Mouse (Mus musculus) gastrocnemius, postnatal 14 days (tissue): ENCODE measurements around the gene Gm20518. TPM values are rescaled to one million over a fixed set of nuclear protein-coding genes. Genes with fewer than 3 reads are reported as not detected.
A peak's percentile ranks its signal among the peaks of the same experiment; 100 is the strongest.

Experiments used
- DNase-seq: peaks from one replicate; pipeline ENCODE4 v3.0.0; 2021; ENCODE audit warnings: mixed read lengths
- intact Hi-C: fragments of 180-260 bp; cut with DNase I; formaldehyde crosslinking; loops from one replicate; pipeline ENCODE4 v1.15.1; 2025; ENCODE audit warnings: low total_unique reads
- total RNA-seq, 2 experiments: library from RNA; stranded (reverse); gene quantifications; 2 replicates each; pipeline ENCODE4 v1.2.3; 2021

The Gm20518 gene
- total RNA-seq, 2 experiments from 2014 or later = 0.16 to 0.29 TPM

GRCm38 (mm10) chr16:17815411-17816402 is 75.8 kb downstream of the Gm20518 start:
- peak; percentile 63 for DNase-seq
- intact Hi-C loops = loop anchor here (5.0 kb wide), 1 partner anchor 33 kb away; no protein-coding TSS in a partner anchor

DNA sequence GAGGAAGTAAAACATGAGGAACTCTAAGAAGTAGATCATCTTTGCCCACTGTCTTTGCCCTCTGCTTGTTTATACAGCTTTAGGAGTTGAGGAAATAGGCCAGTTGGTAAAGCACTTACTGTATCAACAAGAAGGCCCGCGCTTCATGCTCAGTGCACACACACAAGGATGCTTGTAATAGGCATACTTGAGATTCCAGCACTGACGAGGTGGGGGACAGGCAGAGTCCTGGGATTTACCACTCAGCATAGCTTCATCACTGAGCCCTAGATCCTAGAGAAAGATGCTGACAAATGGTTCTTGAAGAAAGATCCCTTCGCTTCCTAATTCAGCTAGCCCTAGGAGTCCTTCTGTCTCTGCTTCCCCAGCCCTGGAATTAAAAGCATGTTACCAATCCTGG is 78.3 kb downstream of the Gm20518 start:
- DNase-seq = no peak
- intact Hi-C loops = loop anchor here (5.0 kb wide), 1 partner anchor 66 kb away; no protein-coding TSS in a partner anchor

DNA sequence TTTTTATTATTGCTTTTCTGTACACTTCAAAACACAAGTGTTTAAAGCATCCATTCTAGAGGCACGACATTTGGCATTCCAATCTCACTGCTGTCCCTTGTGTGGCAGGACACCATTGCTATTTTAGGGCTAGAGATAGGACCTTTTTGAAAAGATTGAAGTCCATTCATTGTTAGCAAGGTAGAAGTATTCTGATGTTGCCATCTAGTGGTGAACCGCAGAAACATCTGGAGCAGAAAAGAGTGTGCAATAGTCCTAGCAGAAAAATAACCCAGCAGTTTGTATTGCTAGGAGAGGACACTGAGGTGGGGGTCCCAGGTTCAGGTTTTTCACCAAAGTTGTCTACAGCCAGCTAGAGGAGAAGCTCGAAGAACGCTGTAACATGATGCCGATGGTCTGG is 79.4 kb downstream of the Gm20518 start:
- no peak for DNase-seq
- intact Hi-C loops = loop anchor here (5.0 kb wide), 1 partner anchor 65 kb away; no protein-coding TSS in a partner anchor

DNA sequence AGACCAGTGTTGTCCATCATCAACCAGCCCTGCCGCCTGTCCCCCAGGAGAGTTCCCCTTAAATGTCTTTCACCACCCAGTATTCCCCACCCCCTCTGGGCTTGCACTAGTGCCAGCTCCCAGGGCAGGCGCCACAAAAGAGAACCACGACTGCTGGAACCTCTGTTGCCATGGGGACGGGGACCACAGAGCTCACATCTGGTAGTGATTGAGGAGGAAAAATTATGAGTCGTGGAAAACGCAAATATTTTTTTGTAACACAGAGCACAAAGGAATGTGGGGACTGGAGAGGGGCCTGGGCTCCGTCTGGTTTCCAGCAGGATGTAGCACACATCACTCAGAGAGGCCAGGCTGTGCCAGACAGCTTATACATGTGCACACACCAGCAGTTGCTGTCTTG is 81.8 kb downstream of the Gm20518 start:
- peak; percentile 84 for DNase-seq
- intact Hi-C loops = loop anchor here (5.0 kb wide), 1 partner anchor 62 kb away; no protein-coding TSS in a partner anchor

GRCm38 (mm10) chr16:17809125-17809524 is 82.3 kb downstream of the Gm20518 start:
- intact Hi-C loops = no loop called here
- no peak for DNase-seq

DNA sequence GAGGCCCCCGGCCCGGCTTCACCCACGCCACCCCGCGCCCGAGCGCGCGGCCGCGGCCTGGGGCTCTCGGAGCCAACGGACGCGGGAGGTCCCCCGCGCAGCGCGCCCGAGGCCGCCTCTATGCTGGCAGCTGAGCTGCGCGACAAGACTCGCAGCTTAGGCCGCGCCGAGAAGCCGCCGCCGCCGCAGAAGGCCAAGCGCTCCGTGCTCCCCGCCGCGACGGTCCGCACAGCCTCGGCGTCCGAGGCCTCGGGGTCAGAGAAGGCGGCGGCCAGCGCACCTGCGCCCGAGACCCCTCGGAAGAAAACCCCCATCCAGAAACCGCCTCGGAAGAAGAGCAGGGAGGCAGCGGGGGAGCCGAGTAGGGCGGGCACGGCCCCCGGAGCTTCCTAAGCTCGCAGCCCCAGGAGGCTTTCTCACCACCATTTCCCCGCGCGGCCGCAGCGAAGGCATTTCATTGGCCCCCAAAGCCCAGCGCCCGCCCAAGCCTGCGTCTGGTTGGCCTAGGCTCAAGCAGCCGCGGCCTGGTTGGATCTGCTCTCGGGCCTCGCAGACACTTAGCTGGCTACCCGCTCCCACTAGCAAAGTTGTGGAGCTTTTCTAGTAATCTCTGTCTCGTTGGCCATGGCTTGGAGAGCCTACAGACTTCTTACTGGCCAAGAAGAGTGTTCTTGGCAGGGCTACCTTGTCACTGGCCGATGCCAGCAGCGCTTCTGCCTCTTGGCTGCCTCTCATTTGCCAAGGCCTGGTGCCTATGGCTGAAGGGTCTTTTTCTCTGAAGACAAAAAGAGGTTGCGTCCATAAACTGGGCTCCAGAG is 84.1 kb downstream of the Gm20518 start:
- peak; percentile 90 for DNase-seq
- intact Hi-C loops = no loop called here

- intact Hi-C loops = no loop called here
- DNase-seq = no peak
Measured at GRCm38 (mm10) chr16:17806581-17807191, 84.8 kb downstream of the Gm20518 start.

DNA sequence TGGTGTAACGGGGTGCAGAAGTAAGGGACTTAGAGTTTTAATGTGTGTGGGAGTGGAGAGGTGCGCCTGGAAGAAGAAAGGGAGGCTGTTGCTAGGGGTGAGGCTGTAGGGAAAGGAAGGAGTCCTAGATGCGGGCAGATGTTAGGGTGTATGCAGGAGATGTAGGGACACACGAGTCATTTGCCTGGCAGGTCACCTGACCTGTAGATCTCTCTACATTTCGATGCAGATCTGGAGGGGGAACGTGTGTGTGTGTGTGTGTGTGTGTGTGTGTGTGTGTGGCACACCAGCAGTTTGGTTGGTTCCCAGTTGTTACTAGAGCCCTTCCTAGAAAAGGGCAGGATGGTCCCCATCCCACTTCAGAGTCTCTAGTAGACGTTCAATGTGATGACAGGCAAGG is 86.5 kb downstream of the Gm20518 start:
- no peak for DNase-seq
- intact Hi-C loops = no loop called here

DNA sequence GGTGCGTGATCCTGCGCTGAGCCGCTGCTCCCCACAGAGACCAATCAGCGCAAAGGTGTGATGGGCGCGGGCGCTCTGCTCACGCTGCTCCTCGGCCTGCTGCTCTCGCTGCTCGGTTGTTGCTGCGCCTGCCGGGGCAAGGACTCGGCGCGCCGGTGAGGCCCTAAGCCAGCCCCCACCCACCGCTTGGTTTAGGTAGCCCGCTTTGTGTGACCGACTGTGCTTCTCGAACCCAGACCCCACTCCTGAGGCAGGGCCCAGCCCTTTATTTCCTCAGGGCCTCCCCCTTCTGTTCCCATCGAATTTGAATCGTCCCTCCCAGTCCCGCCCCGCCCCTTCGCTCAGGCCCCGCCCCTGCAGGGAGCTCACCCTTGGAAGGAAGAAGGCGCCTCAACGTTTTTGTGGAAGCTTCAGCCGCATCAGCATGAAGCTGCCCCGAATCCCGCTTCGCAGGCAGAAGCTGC is 87.0 kb downstream of the Gm20518 start:
- intact Hi-C loops = no loop called here
- DNase-seq = no peak

- intact Hi-C loops = no loop called here
- DNase-seq = no peak
Measured at GRCm38 (mm10) chr16:17803675-17804448, 87.6 kb downstream of the Gm20518 start.

DNA sequence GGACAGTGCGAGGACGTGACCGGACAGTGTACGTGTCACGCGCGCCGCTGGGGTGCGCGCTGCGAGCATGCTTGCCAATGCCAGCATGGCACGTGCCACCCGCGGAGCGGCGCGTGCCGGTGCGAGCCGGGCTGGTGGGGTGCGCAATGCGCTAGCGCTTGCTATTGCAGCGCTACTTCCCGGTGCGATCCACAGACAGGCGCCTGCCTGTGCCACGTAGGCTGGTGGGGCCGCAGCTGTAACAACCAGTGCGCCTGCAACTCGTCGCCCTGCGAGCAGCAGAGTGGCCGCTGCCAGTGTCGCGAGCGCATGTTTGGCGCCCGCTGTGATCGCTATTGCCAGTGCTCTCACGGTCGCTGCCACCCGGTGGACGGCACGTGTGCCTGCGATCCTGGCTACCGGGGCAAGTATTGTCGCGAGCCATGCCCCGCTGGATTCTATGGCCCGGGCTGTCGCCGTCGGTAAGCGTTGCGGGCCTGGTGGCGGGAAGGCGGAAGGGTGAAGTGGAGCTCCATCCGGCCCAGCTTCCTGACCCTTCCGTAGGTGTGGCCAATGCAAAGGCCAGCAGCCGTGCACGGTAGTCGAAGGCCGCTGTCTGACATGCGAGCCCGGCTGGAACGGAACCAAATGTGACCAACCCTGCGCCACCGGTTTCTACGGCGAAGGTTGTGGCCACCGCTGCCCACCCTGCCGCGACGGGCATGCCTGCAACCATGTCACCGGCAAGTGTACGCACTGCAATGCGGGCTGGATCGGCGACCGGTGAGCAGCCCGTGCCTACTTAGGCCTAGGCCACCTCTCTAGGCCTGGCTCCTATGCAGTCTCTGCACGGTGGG is 88.4 kb downstream of the Gm20518 start:
- intact Hi-C loops = no loop called here
- peak; percentile 45 for DNase-seq

DNA sequence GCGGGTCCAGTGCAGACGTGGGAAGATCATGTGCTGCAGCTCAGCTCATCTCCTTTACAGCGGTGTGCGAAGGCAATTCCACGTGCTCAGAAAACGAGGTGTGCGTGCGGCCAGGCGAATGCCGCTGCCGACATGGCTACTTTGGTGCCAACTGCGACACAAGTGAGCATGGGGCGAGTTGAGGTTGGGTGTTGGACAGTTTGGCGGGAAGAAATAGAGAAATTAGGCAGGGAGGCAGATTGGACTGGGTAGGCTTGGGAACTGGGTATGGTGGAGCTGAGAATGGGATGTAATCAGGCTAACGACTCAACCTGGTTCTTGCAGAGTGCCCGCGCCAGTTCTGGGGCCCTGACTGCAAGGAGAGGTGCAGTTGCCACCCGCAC is 89.0 kb downstream of the Gm20518 start:
- intact Hi-C loops = no loop called here
- DNase-seq = no peak

DNA sequence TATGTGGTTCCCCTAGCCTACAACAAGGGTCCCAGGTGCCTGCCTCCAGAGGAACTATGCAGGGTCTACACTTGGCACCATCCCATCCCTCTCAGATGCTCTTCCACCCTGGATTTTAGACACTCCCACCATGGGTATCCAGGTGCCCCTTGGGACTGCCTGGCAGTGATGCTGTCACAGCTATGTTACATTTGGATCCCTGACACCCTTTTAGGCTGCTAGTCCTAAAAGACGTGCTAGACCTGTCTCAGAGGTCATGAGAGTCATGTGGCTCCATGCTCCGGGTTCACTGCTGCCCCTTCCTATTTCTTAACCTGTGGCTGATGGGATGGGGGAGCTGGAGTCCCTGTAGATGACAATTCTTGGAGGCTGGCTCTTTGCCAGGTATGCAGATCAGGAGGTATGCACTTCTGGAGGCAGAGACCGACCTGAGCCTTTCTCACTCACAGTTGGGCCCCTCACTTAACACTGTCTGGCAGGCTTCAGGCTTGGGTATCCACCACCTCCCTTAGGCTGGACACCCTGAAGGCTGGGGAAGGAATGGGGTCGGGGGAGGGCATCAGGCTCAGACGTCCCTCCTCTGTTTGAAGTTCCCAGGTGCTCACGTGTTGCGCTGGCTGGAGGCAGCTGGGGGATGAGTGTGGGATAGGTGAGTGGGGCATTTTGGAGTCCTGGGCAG is 89.6 kb downstream of the Gm20518 start:
- intact Hi-C loops = no loop called here
- DNase-seq = no peak

DNA sequence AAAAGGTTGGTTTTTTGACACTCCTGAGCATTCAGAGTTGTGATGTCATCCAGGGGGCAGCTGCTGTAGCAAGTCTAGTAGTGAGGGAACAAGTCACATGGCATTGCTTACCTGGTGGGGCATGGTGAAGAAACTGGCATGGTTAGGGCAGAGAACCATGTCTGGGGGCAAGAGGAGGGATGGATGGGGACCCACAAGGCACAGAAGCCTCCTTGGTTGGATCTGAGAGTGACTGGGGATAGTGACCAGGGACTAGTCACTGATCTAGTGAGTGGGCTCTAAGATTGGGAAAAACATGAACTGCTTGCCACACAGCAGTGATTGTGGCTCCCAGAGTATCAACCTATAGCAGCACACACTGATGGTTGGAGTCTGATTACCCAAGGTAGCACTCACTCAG is 91.9 kb downstream of the Gm20518 start:
- intact Hi-C loops = no loop called here
- DNase-seq = no peak

DNA sequence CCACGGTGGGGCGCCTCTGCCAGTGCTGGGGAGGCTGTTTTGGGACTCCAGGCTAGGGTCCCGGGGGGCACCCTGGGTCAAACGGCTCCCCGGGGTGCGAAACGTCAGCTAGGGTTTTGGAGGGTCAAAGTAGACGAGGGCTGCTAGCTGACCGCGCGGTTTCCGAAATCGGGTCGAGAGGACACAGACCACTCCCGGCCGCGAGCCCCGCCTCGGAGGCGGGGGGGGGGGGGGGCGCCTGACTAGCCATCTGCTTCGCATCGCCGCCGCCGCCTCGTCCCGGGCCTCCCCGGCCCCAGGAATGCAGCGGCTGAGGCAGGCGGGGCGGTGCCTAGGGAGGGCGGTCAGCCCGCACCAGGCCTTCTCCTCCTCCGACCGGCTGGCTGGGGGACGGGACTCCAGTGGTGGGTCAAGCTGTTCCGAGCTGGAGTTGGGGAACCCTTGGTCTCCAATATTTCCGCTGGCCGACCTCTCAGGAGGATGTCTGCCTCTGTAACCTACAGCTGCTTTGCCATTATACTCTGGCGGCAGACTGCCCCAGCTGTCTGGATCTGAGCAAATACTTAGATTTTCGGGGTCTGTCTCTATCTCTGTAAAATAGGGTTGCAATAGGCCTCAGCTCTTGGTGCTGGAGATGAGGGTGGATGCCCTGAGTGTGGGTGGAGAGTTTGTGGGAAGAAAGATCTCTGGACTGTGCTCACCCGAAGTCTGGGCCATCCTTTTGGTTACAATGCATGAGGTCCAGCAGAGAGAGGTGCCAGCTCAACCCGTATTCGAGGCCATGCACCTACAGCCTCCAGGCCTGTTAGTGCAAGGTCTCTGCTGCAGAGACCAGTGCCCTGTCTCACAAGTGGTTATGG is 92.9 kb downstream of the Gm20518 start:
- intact Hi-C loops = no loop called here
- DNase-seq = peak; percentile 85

DNA sequence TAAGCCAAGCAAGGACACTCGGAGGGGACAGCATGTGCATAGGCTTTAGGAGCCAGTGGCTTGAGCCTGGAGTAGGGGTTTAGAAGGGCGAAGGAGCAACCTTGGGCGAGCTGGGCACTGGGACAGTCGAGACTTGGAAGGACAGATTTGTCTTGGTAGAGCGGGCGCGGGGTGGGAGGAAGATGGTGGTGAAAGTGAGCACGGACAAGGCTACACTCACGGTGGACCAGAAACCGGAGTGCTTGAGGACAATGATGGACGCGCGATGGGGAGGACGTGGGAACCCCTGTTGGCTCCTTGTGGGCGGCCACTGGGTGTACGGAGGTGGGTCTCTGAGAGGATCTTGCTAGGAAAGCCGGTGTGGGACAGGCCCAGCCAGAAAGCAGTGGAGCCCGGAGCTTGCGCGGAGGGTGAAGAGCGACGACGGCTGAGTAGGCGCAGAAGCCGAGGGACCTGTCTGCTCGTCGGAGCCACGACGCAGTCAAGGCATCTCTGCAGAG is 93.6 kb downstream of the Gm20518 start:
- DNase-seq = no peak
- intact Hi-C loops = no loop called here
